Mouse (Mus musculus): ENCODE data around the gene Vrk3. TPM values are rescaled to one million over a fixed set of nuclear protein-coding genes. Genes with fewer than 3 reads are reported as not detected.

Vrk3 gene
- polyA plus RNA-seq, 1 experiment from 2014 or later, result 42.2 TPM

DNA sequence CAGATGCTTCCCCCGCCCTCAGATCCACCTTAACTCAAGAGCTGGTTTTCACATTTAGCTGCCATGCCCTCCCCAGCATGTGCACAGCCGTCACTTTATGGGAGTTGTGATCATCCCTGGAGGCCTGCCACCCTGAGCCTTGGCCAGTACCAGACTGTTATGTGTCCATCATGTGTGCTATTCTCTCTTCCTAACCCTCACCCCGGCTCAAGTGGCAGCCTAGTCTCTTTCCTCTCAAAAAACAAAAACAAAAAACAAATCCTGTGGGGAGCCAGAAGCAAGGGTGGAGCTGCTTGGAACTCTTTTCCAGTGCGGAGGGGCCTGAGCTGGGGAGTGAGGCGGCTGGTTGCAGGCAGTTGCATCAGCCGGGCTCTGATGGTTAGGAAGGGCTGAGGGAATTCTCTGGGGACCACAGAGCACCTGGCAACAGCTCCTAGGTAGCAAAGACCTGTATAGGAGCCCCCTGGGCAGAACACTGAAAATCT lies 70.6 kb downstream of the Vrk3 start:
- Histone ChIP-seq H3K27me3 (ENCODE audit: control insufficient read depth, insufficient read depth, low read length) (no peaks in the 10 kb centered on the region), H3K4me2 (ENCODE audit: low read depth, low read length, severe bottlenecking) (peak overlapping the region; percentile 73), H3K9ac (ENCODE audit: low read length) (peak overlapping the region; percentile 47), H3K4me1 (replicated peaks; ENCODE audit: control insufficient read depth, insufficient read depth, low read length) (peaks cover 20% of the 10 kb centered on the region), H3K9me3 (ENCODE audit: control insufficient read depth, low read length) (no peaks in the 10 kb centered on the region), H3K4me3 (ENCODE audit: low read depth, low read length) (peak overlapping the region; percentile 86), H3K36me3 (ENCODE audit: control insufficient read depth, insufficient read depth, low read length) (no peaks in the 10 kb centered on the region), H3K27ac (ENCODE audit: low read depth, low read length) (no peak overlapping the region)
- DNase-seq (ENCODE audit: low spot score), result peak; percentile 58
- WGBS, result 53% methylated on average over 6 of the region's 6 CpGs
- no peak for ATAC-seq (replicated peaks; ENCODE audit: low FRiP score)

DNA sequence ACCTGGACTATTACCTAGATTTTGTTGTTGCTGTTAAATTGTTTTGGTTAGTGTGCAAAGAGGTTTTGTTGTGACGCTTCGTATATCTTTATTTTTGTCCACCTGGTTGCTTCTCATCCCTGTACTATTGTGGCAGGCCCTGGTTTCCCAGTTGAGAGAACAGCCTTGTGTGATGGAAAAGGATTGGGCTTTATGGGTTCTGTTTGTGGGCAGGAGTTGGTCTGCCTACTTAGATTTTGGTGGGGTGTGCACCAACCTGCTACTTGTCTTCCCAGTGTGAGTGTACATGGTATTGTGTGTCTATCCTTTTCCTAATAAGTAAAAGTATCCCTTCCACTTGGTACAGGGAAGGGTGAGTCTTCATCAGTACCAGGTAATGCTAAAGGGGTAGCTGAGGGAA lies 71.2 kb downstream of the Vrk3 start:
- WGBS, result 92% methylated on average over 2 of the region's 2 CpGs
- Histone ChIP-seq H3K4me1 (replicated peaks; ENCODE audit: control insufficient read depth, insufficient read depth, low read length) (peaks cover 21% of the 10 kb centered on the region), H3K4me3 (ENCODE audit: low read depth, low read length) (peak overlapping the region; percentile 86; the same call in 1 of the 2 replicates), H3K27ac (ENCODE audit: low read depth, low read length) (no peak overlapping the region), H3K9ac (ENCODE audit: low read length) (peak overlapping the region; percentile 47), H3K9me3 (ENCODE audit: control insufficient read depth, low read length) (no peaks in the 10 kb centered on the region), H3K36me3 (ENCODE audit: control insufficient read depth, insufficient read depth, low read length) (no peaks in the 10 kb centered on the region), H3K27me3 (ENCODE audit: control insufficient read depth, insufficient read depth, low read length) (no peaks in the 10 kb centered on the region), H3K4me2 (ENCODE audit: low read depth, low read length, severe bottlenecking) (peak overlapping the region; percentile 73)
- no peak for ATAC-seq (replicated peaks; ENCODE audit: low FRiP score)
- peak; percentile 7 for DNase-seq (ENCODE audit: low spot score)

DNA sequence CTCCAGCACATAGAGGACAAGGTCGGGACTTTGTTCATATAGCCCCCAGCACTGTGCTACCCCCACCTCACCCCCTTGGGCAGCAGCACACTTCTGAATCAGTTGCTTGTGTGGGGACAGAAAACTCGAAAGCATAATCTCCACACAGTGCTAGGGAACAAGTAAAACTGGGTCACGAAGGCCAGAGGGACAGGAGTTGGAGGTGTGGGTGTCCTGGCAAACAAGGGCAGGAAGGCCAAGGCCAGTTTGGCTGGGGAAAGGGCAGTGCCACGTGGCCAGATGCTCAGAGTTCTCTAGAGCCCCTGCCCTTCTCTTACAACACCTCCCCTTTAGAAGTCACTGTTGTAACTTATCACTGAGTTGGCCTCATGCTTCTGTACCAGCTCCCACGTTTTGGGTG lies 71.7 kb downstream of the Vrk3 start:
- no peak overlapping the region for H3K27ac ChIP-seq (ENCODE audit: low read depth, low read length)
- H3K4me2 ChIP-seq (ENCODE audit: low read depth, low read length, severe bottlenecking), result no peak overlapping the region
- 75% methylated on average over 5 of the region's 5 CpGs for WGBS

DNA sequence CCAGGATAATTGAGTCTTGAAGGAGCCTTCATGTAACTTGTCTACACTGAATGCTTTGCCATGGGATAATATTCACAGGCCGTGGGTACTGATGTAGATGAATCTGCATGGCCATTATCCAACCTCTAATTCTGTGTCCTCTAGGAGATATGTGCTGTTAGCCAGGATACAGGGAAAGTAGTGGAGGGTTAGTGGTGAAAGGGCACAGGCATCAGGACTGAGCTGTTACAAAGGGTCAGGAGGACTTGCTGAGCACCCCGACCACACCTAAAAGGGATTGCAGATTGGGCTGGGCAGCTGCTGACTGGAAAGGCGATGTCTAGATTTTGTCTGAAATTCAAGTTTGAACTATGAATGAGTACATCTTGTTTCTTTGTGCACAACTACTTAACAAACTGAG lies 72.3 kb downstream of the Vrk3 start:
- DNase-seq (ENCODE audit: low spot score) (peak; percentile 20), ATAC-seq (replicated peaks; ENCODE audit: low FRiP score) (no peak)
- 89% methylated on average over 3 of the region's 3 CpGs for WGBS
- no peak overlapping the region for H3K4me2 ChIP-seq (ENCODE audit: low read depth, low read length, severe bottlenecking)
- no peaks in the 10 kb centered on the region for H3K36me3 ChIP-seq (ENCODE audit: control insufficient read depth, insufficient read depth, low read length)
- no peaks in the 10 kb centered on the region for H3K27me3 ChIP-seq (ENCODE audit: control insufficient read depth, insufficient read depth, low read length)
- H3K9ac ChIP-seq (ENCODE audit: low read length), result no peak overlapping the region
- peaks cover 21% of the 10 kb centered on the region for H3K4me1 ChIP-seq (replicated peaks; ENCODE audit: control insufficient read depth, insufficient read depth, low read length)
- H3K4me3 ChIP-seq (ENCODE audit: low read depth, low read length), result no peak overlapping the region
- no peaks in the 10 kb centered on the region for H3K9me3 ChIP-seq (ENCODE audit: control insufficient read depth, low read length)
- H3K27ac ChIP-seq (ENCODE audit: low read depth, low read length), result no peak overlapping the region

More for the DNA sequence above, 71.7 kb downstream of the Vrk3 start:
- ATAC-seq (replicated peaks; ENCODE audit: low FRiP score) (no peak), DNase-seq (ENCODE audit: low spot score) (peak; percentile 40)
- Histone ChIP-seq H3K9ac (ENCODE audit: low read length) (no peak overlapping the region), H3K27me3 (ENCODE audit: control insufficient read depth, insufficient read depth, low read length) (no peaks in the 10 kb centered on the region), H3K4me3 (ENCODE audit: low read depth, low read length) (no peak overlapping the region), H3K9me3 (ENCODE audit: control insufficient read depth, low read length) (no peaks in the 10 kb centered on the region), H3K36me3 (ENCODE audit: control insufficient read depth, insufficient read depth, low read length) (no peaks in the 10 kb centered on the region), H3K4me1 (replicated peaks; ENCODE audit: control insufficient read depth, insufficient read depth, low read length) (peaks cover 24% of the 10 kb centered on the region)

DNA sequence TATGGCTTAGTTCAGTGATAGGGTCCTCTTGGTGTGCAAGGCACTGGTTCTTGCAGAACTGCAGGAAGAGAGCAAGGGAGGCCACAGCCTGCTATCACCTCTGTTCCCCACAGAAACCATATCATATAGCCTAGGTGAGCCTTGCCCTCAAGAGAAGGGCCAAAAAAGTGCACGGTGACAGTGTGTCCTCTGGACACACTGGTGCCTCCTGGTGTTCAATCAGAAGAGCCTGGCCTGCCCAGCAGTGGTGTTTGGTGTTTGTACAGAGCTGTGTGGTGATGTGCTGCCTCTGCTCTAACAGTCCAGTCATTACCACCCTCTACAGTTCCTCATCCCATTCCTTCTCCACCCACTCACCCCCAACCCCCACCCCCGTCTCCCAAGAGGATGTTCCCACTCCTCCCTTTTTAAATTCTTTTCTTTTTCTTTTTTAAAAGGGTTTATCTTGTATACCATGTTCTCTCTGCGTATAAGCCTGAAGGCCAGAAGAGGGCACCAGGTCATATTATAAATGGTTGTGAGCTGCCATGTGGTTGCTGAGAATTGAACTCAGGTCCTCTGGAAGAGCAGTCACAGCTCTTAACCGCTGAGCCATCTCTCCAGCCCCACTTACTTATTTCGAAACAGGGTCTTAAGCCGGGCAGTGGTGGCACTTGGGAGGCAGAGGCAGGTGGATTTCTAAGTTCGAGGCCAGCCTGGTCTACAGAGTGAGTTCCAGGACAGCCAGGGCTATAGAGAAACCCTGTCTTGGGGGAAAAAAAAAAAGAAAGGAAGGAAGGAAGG lies 73.6 kb downstream of the Vrk3 start:
- H3K4me2 ChIP-seq (ENCODE audit: low read depth, low read length, severe bottlenecking), result no peak overlapping the region
- no peaks in the 10 kb centered on the region for H3K27me3 ChIP-seq (ENCODE audit: control insufficient read depth, insufficient read depth, low read length)
- H3K36me3 ChIP-seq (ENCODE audit: control insufficient read depth, insufficient read depth, low read length), result no peaks in the 10 kb centered on the region; the same call in 1 of the 2 replicates
- H3K4me1 ChIP-seq (replicated peaks; ENCODE audit: control insufficient read depth, insufficient read depth, low read length), result peaks cover 21% of the 10 kb centered on the region
- ATAC-seq (replicated peaks; ENCODE audit: low FRiP score) (no peak), DNase-seq (ENCODE audit: low spot score) (peak; percentile 38)
- H3K4me3 ChIP-seq (ENCODE audit: low read depth, low read length), result no peak overlapping the region
- WGBS, result 83% methylated on average over 7 of the region's 7 CpGs
- no peaks in the 10 kb centered on the region for H3K9me3 ChIP-seq (ENCODE audit: control insufficient read depth, low read length)
- H3K9ac ChIP-seq (ENCODE audit: low read length), result no peak overlapping the region
- no peak overlapping the region for H3K27ac ChIP-seq (ENCODE audit: low read depth, low read length)

DNA sequence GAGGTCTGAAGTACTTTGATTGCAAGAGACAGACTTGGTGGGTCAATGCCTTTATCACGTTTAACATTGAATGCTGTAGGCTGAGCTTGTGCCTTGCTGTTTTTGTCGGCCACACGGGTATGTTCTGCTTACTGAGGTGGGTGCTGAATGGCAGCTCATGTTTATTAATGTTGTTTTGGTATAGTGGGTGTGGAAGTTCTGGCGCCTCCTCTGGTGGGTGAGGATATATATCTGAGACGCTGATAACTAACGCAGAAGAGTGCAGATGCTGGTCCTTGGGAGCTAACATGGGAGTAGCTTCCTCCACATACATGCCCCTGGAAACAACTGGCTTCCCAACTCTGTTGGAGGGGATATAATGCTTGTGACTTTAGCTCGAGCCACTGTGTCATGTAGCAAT lies 75.2 kb downstream of the Vrk3 start:
- no peak for ATAC-seq (replicated peaks; ENCODE audit: low FRiP score)

DNA sequence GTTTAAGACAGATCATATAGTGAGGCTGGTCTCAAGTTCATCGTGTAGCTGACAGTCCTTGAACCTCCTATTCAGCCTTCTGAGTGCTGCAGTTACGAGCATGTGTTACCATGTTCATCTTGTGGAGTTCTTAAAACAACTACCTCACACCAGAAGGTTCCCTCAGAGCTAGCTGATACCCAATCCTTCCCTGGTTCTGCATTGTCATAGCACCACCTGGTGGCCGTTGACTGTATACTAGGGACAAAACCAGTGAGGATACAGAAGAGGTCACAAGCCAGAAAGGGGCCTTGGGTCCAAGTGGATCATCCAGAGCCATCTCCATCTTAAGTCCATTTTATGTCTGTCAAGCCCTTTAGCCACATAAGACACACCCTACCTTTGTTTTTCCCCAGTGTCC lies 76.7 kb downstream of the Vrk3 start:
- peaks cover 11% of the 10 kb centered on the region for H3K36me3 ChIP-seq (ENCODE audit: control insufficient read depth, insufficient read depth, low read length)
- H3K4me2 ChIP-seq (ENCODE audit: low read depth, low read length, severe bottlenecking), result no peak overlapping the region
- H3K4me1 ChIP-seq (replicated peaks; ENCODE audit: control insufficient read depth, insufficient read depth, low read length), result peaks cover 10% of the 10 kb centered on the region; the same call in 1 of the 2 replicates
- no peaks in the 10 kb centered on the region for H3K9me3 ChIP-seq (ENCODE audit: control insufficient read depth, low read length)
- peak; percentile 84 for DNase-seq (ENCODE audit: low spot score)
- 35% methylated on average over 3 of the region's 3 CpGs for WGBS
- ATAC-seq (replicated peaks; ENCODE audit: low FRiP score), result no peak
- H3K9ac ChIP-seq (ENCODE audit: low read length), result no peak overlapping the region
- no peaks in the 10 kb centered on the region for H3K27me3 ChIP-seq (ENCODE audit: control insufficient read depth, insufficient read depth, low read length)
- H3K27ac ChIP-seq (ENCODE audit: low read depth, low read length), result no peak overlapping the region
- H3K4me3 ChIP-seq (ENCODE audit: low read depth, low read length), result no peak overlapping the region

More for the DNA sequence above, 75.2 kb downstream of the Vrk3 start:
- DNase-seq (ENCODE audit: low spot score), result peak; percentile 54
- Histone ChIP-seq H3K9me3 (ENCODE audit: control insufficient read depth, low read length) (no peaks in the 10 kb centered on the region), H3K4me3 (ENCODE audit: low read depth, low read length) (no peak overlapping the region), H3K4me2 (ENCODE audit: low read depth, low read length, severe bottlenecking) (no peak overlapping the region), H3K27ac (ENCODE audit: low read depth, low read length) (no peak overlapping the region), H3K27me3 (ENCODE audit: control insufficient read depth, insufficient read depth, low read length) (no peaks in the 10 kb centered on the region), H3K9ac (ENCODE audit: low read length) (no peak overlapping the region), H3K4me1 (replicated peaks; ENCODE audit: control insufficient read depth, insufficient read depth, low read length) (peaks cover 17% of the 10 kb centered on the region), H3K36me3 (ENCODE audit: control insufficient read depth, insufficient read depth, low read length) (no peaks in the 10 kb centered on the region; the same call in 1 of the 2 replicates)
- WGBS, result 38% methylated on average over 7 of the region's 7 CpGs

DNA sequence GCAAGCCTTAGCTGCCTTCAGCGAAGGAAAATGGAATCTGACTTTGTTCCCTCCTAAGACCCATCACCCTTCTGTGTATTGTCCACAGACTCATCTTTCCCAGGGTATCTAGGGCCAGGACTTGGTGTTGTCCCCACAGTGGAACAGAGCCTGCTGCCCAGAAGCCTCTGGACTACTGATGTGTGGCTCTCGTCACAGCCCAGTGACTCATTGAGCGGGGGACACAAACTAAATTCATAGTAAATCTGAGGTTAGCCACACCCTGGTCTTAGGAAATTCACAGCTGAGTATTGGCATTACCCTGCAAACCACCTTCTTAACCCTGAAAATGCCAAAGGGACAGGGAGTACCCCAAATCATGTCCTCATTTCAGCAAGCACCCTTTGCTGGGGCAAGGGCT lies 78.6 kb downstream of the Vrk3 start:
- H3K9me3 ChIP-seq (ENCODE audit: control insufficient read depth, low read length), result no peaks in the 10 kb centered on the region
- H3K4me2 ChIP-seq (ENCODE audit: low read depth, low read length, severe bottlenecking), result no peak overlapping the region
- WGBS, result 91% methylated on average over 3 of the region's 3 CpGs
- no peaks in the 10 kb centered on the region for H3K27me3 ChIP-seq (ENCODE audit: control insufficient read depth, insufficient read depth, low read length)
- DNase-seq (ENCODE audit: low spot score) (no peak), ATAC-seq (replicated peaks; ENCODE audit: low FRiP score) (no peak)
- peaks cover 17% of the 10 kb centered on the region for H3K36me3 ChIP-seq (ENCODE audit: control insufficient read depth, insufficient read depth, low read length)
- peaks cover 7% of the 10 kb centered on the region; the same call in 1 of the 2 replicates for H3K4me1 ChIP-seq (replicated peaks; ENCODE audit: control insufficient read depth, insufficient read depth, low read length)
- H3K27ac ChIP-seq (ENCODE audit: low read depth, low read length), result no peak overlapping the region
- H3K4me3 ChIP-seq (ENCODE audit: low read depth, low read length), result no peak overlapping the region
- H3K9ac ChIP-seq (ENCODE audit: low read length), result no peak overlapping the region
